Comparison of ENCODE assay signal across 8 mouse cellular contexts in the genomic region with DNA sequence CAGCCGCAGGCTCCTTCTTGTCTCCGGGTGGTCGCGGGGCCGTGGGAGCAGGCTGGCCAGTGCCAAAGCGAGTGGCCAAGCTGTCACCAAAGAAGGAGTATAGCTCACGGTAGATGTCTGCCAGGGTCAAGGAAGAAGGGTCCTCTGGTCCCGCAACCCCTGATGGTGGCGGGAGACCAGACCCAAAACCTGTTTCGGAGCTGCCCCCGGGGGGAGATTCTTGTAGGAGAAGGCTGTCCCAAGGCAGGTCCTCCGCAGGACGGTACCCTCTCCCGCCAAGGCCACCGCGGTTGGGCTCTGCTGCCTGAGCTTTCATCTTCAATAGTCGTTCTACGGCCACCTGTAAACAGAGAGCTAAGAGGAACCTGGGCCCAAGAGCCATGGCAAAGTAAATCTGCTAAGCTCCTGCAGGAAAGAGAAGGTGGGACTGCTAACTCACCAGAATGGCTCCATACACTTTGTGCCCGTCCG. TPM values are rescaled to one million over a fixed set of nuclear protein-coding genes. Genes with fewer than 3 reads are reported as not detected.
A peak's percentile ranks its signal among the peaks of the same experiment; 100 is the strongest.
DNase-seq lines count a peak whose midpoint lies in the region; ATAC-seq and TF ChIP-seq lines count a peak whose summit lies in the region.

No protein-coding gene starts in this region.

- DNase-seq in adrenal gland, adult 2 months: peak; percentile 61
- no peak for DNase-seq in adrenal gland, adult 8-10 months
- peak; percentile 30 for DNase-seq in ovary, postnatal 10 days (ENCODE audit: low spot score)
- DNase-seq in ovary, postnatal 14 days (ENCODE audit: low spot score): no peak
- no peak for DNase-seq in liver, embryonic 13.5 days
- no peak for DNase-seq in stomach, postnatal 0 days (ENCODE audit: low spot score)
- no peak for DNase-seq in left cerebral cortex, postnatal 14 days (ENCODE audit: low spot score in 2 of 2)

- H3K4me2 ChIP-seq in heart, embryonic 15.5 days: peak overlapping the region; percentile 91
- H3K4me2 ChIP-seq in liver, embryonic 13.5 days: peak overlapping the region; percentile 99
- peak overlapping the region; percentile 98 for H3K4me2 ChIP-seq in stomach, postnatal 0 days (replicated peaks; ENCODE audit: low read depth)

- peak overlapping the region; percentile 89 for H3K4me3 ChIP-seq in heart, embryonic 15.5 days
- H3K4me3 ChIP-seq in liver, embryonic 13.5 days (replicated peaks): peak overlapping the region; percentile 87
- H3K4me3 ChIP-seq in stomach, postnatal 0 days (ENCODE audit: low read depth, low read length): peak overlapping the region; percentile 82

- intact Hi-C loops in left cerebral cortex, postnatal 14 days (cut with DNase I): no loop called here

- ATAC-seq in heart, embryonic 15.5 days (replicated peaks; ENCODE audit: insufficient number of reproducible peaks, insufficient read depth, low FRiP score, low read depth): no peak; the same call in 1 of the 2 replicates
- ATAC-seq in liver, embryonic 13.5 days (ENCODE audit: low read depth): no peak
- no peak; the same call in 1 of the 2 replicates for ATAC-seq in stomach, postnatal 0 days (ENCODE audit: low FRiP score, low TSS enrichment)

- H3K9ac ChIP-seq in heart, embryonic 15.5 days: peak overlapping the region; percentile 96
- H3K9ac ChIP-seq in liver, embryonic 13.5 days: peak overlapping the region; percentile 98
- H3K9ac ChIP-seq in stomach, postnatal 0 days (ENCODE audit: low read length): peak overlapping the region; percentile 95

- no peak for TF ChIP-seq CTCF in stomach, postnatal 0 days (IDR thresholded peaks at IDR 0.05; ENCODE audit: low read depth)

- H3K36me3 ChIP-seq in heart, embryonic 15.5 days: peaks cover 21% of the 10 kb centered on the region
- H3K36me3 ChIP-seq in liver, embryonic 13.5 days: peaks cover 53% of the 10 kb centered on the region
- peaks cover 3% of the 10 kb centered on the region; the same call in 1 of the 2 replicates for H3K36me3 ChIP-seq in stomach, postnatal 0 days (ENCODE audit: control insufficient read depth, insufficient read depth, low read length)

- H3K9me3 ChIP-seq in heart, embryonic 15.5 days (replicated peaks): no peaks in the 10 kb centered on the region
- H3K9me3 ChIP-seq in liver, embryonic 13.5 days (replicated peaks): no peaks in the 10 kb centered on the region
- H3K9me3 ChIP-seq in stomach, postnatal 0 days (ENCODE audit: control insufficient read depth, low read length): no peaks in the 10 kb centered on the region

- H3K27ac ChIP-seq in heart, embryonic 15.5 days: peak overlapping the region; percentile 100
- H3K27ac ChIP-seq in liver, embryonic 13.5 days: peak overlapping the region; percentile 99
- H3K27ac ChIP-seq in stomach, postnatal 0 days (replicated peaks): peak overlapping the region; percentile 98

- TF ChIP-seq EP300 in stomach, postnatal 0 days (optimal IDR thresholded peaks at IDR 0.05): no peak

- peaks cover 30% of the 10 kb centered on the region for H3K4me1 ChIP-seq in heart, embryonic 15.5 days (replicated peaks)
- peaks cover 57% of the 10 kb centered on the region for H3K4me1 ChIP-seq in liver, embryonic 13.5 days (replicated peaks)
- peaks cover 4% of the 10 kb centered on the region; the same call in 1 of the 2 replicates for H3K4me1 ChIP-seq in stomach, postnatal 0 days (replicated peaks; ENCODE audit: control insufficient read depth, insufficient read depth)

- H3K27me3 ChIP-seq in heart, embryonic 15.5 days: no peaks in the 10 kb centered on the region
- H3K27me3 ChIP-seq in liver, embryonic 13.5 days: no peaks in the 10 kb centered on the region
- H3K27me3 ChIP-seq in stomach, postnatal 0 days (ENCODE audit: control insufficient read depth, insufficient read depth, low read length): no peaks in the 10 kb centered on the region

- WGBS in heart, embryonic 15.5 days: 5% methylated on average over 20 of the region's 20 CpGs
- WGBS in liver, embryonic 13.5 days (ENCODE audit: insufficient replicate concordance): 8% methylated on average over 20 of the region's 20 CpGs
- WGBS in stomach, postnatal 0 days: under 1% methylated on average over 20 of the region's 20 CpGs

RNA-seq across cellular contexts. Expression of gene Tmem179b, which starts 0.7 kb away (rescaled TPM):
- total RNA-seq in adrenal gland, adult 2 months (2021): 10 to 100 TPM; 60.9 to 62.7 TPM
- polyA plus RNA-seq in adrenal gland, adult 2 months (2012; rRNA removed): 163 and 218 TPM in 2 replicates
- total RNA-seq in adrenal gland, adult 8-10 months (2022): 10 to 100 TPM; 54.8 to 73.9 (median 63.9) TPM
- 47.6 and 60.3 TPM in 2 replicates for polyA plus RNA-seq in heart, embryonic 15.5 days (2015; fragmentation: Nextera tagmentation; extraction: Ambion mirVana)
- polyA plus RNA-seq in liver, embryonic 13.5 days (2015; fragmentation: Nextera tagmentation; extraction: Ambion mirVana): 93.6 and 97.1 TPM in 2 replicates
- polyA plus RNA-seq in stomach, postnatal 0 days (2015; fragmentation: Nextera tagmentation; extraction: Ambion mirVana): 95.2 and 98.4 TPM in 2 replicates
- 10 to 100 TPM in 1 of 2 experiments, 1 to 10 TPM in 1; 8.9 to 10.9 TPM for total RNA-seq in left cerebral cortex, postnatal 14 days (2021)

RNA-seq across cellular contexts. Expression of gene Tmem223, which starts 4.2 kb away (rescaled TPM):
- total RNA-seq in adrenal gland, adult 2 months (2021): 100 to 1,000 TPM; 114 to 134 TPM
- polyA plus RNA-seq in adrenal gland, adult 2 months (2012; rRNA removed): 352 and 381 TPM in 2 replicates
- 100 to 1,000 TPM; 111 to 137 (median 123) TPM for total RNA-seq in adrenal gland, adult 8-10 months (2022)
- 154 and 157 TPM in 2 replicates for polyA plus RNA-seq in heart, embryonic 15.5 days (2015; fragmentation: Nextera tagmentation; extraction: Ambion mirVana)
- polyA plus RNA-seq in liver, embryonic 13.5 days (2015; fragmentation: Nextera tagmentation; extraction: Ambion mirVana): 66.1 and 74.2 TPM in 2 replicates
- 114 and 117 TPM in 2 replicates for polyA plus RNA-seq in stomach, postnatal 0 days (2015; fragmentation: Nextera tagmentation; extraction: Ambion mirVana)
- total RNA-seq in left cerebral cortex, postnatal 14 days (2021): 10 to 100 TPM; 80.1 to 91.9 TPM

RNA-seq across cellular contexts. Expression of gene Taf6l, which starts 11.2 kb away (rescaled TPM):
- total RNA-seq in adrenal gland, adult 2 months (2021): 10 to 100 TPM; 11.9 to 17.2 TPM
- 22.4 and 25.1 TPM in 2 replicates for polyA plus RNA-seq in adrenal gland, adult 2 months (2012; rRNA removed)
- 10 to 100 TPM; 16.6 to 26.8 (median 21.0) TPM for total RNA-seq in adrenal gland, adult 8-10 months (2022)
- 15.4 and 18.8 TPM in 2 replicates for polyA plus RNA-seq in heart, embryonic 15.5 days (2015; fragmentation: Nextera tagmentation; extraction: Ambion mirVana)
- 16.6 and 17.2 TPM in 2 replicates for polyA plus RNA-seq in liver, embryonic 13.5 days (2015; fragmentation: Nextera tagmentation; extraction: Ambion mirVana)
- polyA plus RNA-seq in stomach, postnatal 0 days (2015; fragmentation: Nextera tagmentation; extraction: Ambion mirVana): 9.7 and 10.5 TPM in 2 replicates
- 10 to 100 TPM; 11.9 to 13.4 TPM for total RNA-seq in left cerebral cortex, postnatal 14 days (2021)

RNA-seq across cellular contexts. Expression of gene Nxf1, which starts 18.1 kb away (rescaled TPM):
- 100 to 1,000 TPM; 102 to 165 TPM for total RNA-seq in adrenal gland, adult 2 months (2021)
- 43.4 and 48.0 TPM in 2 replicates for polyA plus RNA-seq in adrenal gland, adult 2 months (2012; rRNA removed)
- total RNA-seq in adrenal gland, adult 8-10 months (2022): 100 to 1,000 TPM; 102 to 164 (median 148) TPM
- 100 and 132 TPM in 2 replicates for polyA plus RNA-seq in heart, embryonic 15.5 days (2015; fragmentation: Nextera tagmentation; extraction: Ambion mirVana)
- 93.3 and 104 TPM in 2 replicates for polyA plus RNA-seq in liver, embryonic 13.5 days (2015; fragmentation: Nextera tagmentation; extraction: Ambion mirVana)
- polyA plus RNA-seq in stomach, postnatal 0 days (2015; fragmentation: Nextera tagmentation; extraction: Ambion mirVana): 57.5 and 61.6 TPM in 2 replicates
- total RNA-seq in left cerebral cortex, postnatal 14 days (2021): 10 to 100 TPM; 61.9 to 73.6 TPM

RNA-seq across cellular contexts. Expression of gene Polr2g, which starts 23.4 kb away (rescaled TPM):
- total RNA-seq in adrenal gland, adult 2 months (2021): 100 to 1,000 TPM in 1 of 2 experiments, 10 to 100 TPM in 1; 71.9 to 103 TPM
- 24.0 and 25.9 TPM in 2 replicates for polyA plus RNA-seq in adrenal gland, adult 2 months (2012; rRNA removed)
- 100 to 1,000 TPM in 2 of 4 experiments, 10 to 100 TPM in 2; 86.0 to 106 (median 102) TPM for total RNA-seq in adrenal gland, adult 8-10 months (2022)
- polyA plus RNA-seq in heart, embryonic 15.5 days (2015; fragmentation: Nextera tagmentation; extraction: Ambion mirVana): 118 and 126 TPM in 2 replicates
- polyA plus RNA-seq in liver, embryonic 13.5 days (2015; fragmentation: Nextera tagmentation; extraction: Ambion mirVana): 105 and 110 TPM in 2 replicates
- polyA plus RNA-seq in stomach, postnatal 0 days (2015; fragmentation: Nextera tagmentation; extraction: Ambion mirVana): 103 and 108 TPM in 2 replicates
- total RNA-seq in left cerebral cortex, postnatal 14 days (2021): 100 to 1,000 TPM; 108 to 110 TPM

Comparison
In these comparisons a context has a peak if more than half of its experiments do, and no peak if none do; other contexts are left out.
1. DNase-seq: peak in adrenal gland, adult 2 months (single experiment) and ovary, postnatal 10 days (single experiment); none in adrenal gland, adult 8-10 months (single experiment), ovary, postnatal 14 days (single experiment), liver, embryonic 13.5 days (single experiment), stomach, postnatal 0 days (single experiment) and left cerebral cortex, postnatal 14 days (0 of 2).
2. Peak in every context shown above with its lines, with median percentiles within 50 percentile points of each other: H3K27ac ChIP-seq, H3K4me2 ChIP-seq, H3K4me3 ChIP-seq and H3K9ac ChIP-seq.